Mouse (Mus musculus) heart, postnatal 4 days (tissue): Measurements from ENCODE around the gene Ada. TPM values are rescaled to one million over a fixed set of nuclear protein-coding genes. Genes with fewer than 3 reads are reported as not detected.

Experiments used
- DNase-seq: peaks from one replicate; pipeline ENCODE4 v3.0.0; 2021
- total RNA-seq, 2 experiments: library from RNA; stranded (reverse); gene quantifications; 2 replicates each; pipeline ENCODE4 v1.2.3; 2021

Gene Ada
- total RNA-seq, 2 experiments from 2014 or later, result 1.8 to 2.4 TPM

GRCm38 (mm10) chr2:163728300-163728699 is 21.7 kb downstream of the Ada start:
- DNase-seq, result no peak

- DNase-seq, result no peak
Measured at GRCm38 (mm10) chr2:163726766-163727393, 23.2 kb downstream of the Ada start.

- DNase-seq, result peak; percentile 72
Measured at GRCm38 (mm10) chr2:163722550-163722949, 27.5 kb downstream of the Ada start.

DNA sequence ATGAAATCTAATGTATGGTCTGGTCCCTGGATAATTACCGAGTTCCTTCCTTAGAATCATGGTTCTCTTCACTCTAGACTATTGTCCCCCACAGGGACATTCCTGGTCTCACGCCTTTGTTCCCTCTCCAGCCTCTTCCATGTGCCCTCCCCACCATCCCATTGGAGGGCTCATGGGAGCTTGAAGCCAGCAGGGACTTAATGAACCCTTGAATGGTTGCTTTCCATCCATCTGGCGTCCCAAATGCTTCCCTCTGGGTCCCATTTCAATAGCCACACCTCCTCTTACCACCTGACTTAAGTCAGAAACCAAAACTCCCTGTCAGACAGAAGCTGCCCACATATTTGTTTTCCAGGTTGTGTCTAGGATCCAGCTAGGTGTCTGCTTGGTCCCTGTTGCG is 30.4 kb downstream of the Ada start:
- no peak for DNase-seq

DNA sequence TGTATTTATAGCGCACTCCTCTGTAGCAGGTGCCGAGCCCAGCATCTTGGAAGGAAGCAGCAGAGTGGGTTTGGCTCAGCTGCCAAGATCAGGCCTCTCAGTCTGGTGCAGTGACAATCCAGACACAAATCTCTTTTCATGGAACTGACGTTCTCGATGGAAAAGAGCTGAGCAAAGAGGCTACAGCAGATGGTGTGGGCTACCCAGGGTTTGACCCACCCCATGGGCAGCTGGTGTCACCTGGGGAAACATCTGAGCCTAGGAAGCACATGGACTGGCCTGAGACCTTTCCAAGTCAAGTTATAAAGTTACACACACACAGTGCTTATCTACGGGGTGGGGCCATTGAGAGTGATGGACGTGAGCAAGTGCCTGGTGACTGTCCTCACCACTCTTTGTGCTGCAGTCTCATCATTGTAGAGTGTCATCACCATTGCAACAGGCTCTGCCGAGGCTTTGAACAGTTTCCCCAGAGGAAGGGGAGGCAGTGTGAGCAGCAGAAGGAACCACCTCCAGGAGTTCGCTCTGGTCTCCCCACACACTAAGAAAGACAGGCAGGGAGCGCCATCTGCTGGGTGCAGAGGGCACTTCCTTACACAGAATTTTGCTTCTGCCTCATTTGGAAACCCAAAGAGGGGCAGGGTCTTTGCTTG is 31.0 kb downstream of the Ada start:
- peak; percentile 89 for DNase-seq

- no peak for DNase-seq
Measured at GRCm38 (mm10) chr2:163718526-163718925, 31.5 kb downstream of the Ada start.

- no peak for DNase-seq
Measured at GRCm38 (mm10) chr2:163716853-163717252, 33.2 kb downstream of the Ada start.

DNA sequence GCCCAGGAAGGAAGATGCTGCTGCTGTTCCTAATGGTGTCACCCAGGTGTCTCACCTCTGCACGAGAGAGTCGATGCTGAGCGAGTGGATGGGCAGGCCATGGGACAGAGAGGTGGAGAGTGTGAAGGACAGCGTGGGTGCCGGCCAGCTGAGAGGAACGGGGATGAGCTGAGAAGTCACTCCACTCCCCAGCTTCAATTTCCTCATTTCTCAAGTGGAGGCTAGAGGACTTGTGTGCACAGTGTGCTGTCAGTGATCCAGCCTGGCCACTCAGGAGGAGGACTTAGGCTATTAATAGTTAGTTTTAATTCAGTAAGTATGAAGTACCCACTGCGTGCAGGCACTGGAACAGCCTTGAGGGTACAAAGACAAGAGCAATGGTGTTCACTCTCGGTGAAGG is 33.6 kb downstream of the Ada start:
- DNase-seq, result no peak

DNA sequence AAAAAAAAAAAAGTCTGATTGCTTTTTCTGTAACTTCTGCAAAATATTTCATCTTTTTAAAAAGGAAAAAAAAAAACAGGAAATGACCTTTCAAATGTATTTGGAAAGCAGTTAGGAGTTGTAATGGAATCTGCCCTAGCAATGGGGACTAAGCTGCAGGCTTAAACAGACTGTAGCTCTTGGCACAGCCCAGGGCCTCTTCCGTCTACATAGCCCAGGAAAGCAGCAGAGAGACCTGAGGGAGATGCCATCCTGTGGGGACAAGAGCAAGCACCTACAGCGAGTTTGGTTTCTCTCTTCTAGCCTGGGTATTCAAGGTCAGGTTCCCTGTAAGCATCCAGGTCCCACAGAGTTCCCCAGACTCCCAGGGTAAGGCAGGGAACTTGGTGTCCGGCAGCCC is 36.7 kb downstream of the Ada start:
- DNase-seq, result no peak

DNA sequence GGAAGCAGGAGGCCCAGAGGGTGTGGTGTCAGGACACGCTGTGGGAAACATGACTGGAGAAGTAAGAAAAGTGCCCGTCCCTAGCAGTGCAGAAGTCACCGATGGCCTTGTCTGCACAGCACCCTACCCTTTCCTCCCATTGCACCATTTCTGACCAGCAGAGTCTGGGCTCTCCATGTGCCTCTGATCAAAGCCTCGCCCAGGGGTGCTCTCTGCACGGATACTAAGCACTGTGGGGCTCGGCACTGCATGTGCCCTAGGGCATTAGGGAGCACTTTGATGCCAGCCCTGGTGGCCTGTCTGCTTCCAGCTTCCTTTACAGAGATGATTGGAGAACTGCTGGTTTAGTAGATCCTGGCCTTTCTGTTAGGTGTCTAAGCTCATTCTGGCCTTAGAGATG is 37.2 kb downstream of the Ada start:
- DNase-seq, result no peak

GRCm38 (mm10) chr2:163712473-163712872 is 37.6 kb downstream of the Ada start:
- no peak for DNase-seq

- DNase-seq, result no peak
Measured at GRCm38 (mm10) chr2:163711368-163711868, 38.6 kb downstream of the Ada start.

DNA sequence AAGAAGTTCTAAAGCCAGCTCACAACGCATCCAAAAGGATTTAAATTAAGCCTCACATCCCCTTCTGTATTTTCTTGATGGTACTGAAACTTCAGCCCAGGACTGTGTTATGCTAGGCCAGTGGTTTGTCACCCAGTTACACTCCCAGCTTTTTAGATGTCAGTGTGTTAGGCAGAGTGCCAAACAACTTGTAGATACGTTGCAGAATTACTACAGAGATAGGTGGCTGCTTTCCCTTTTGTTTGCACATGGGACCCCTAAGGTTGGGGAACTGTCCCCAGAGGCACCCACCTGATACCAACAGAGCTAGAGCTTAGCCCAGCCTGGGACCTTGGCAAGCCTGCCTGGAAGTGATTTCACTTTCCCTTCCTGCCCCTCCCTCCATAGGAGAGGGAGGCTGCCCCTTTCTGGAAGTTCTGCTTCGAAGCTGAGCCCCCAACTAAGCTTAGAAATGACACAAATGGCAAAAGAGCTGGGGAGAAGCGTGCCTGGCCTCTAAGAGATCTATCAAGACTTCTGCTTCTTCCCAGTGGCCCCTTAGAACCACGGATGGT is 39.4 kb downstream of the Ada start:
- DNase-seq, result peak; percentile 53

DNA sequence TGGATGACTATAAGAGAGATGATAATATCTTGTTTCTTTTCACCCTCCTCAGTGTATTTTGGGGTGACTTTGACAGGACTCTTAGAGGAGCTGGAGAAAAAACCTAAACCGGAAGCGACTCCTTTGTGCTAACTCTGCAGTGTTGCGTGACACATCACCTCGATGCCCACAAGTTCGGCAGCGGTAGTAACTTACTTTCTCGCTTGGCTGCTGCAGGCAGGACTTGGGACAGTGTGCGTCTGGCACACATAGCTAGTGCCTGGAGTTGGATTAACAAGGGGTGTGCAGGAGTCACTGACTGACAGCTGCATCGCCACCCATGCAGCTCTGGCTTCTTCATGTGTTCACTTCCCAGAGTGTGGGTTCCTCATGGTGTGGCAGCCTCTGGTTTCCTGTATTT is 40.0 kb downstream of the Ada start:
- no peak for DNase-seq

GRCm38 (mm10) chr2:163708763-163709250 is 41.2 kb downstream of the Ada start:
- no peak for DNase-seq

DNA sequence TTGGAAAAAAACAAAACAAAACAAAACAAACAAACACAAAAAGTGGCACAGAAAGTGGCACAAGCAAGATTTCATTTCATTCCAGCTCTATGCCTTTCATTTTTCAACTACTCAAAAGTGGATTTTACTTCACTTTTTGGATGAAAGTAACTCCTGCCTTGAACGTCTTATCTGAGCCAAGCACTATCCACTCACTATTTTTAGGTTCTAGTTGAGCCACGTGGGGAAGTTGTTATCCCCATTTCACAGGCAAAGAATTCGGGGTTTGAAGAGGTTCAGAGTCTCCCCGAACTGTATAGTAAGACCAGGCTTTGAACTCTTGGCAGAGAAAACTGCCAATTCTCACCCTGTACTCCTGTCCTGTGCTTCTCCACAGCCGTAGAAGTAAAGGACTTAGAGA is 41.7 kb downstream of the Ada start:
- DNase-seq, result no peak

- no peak for DNase-seq
Measured at GRCm38 (mm10) chr2:163703599-163704260, 46.3 kb downstream of the Ada start.

DNA sequence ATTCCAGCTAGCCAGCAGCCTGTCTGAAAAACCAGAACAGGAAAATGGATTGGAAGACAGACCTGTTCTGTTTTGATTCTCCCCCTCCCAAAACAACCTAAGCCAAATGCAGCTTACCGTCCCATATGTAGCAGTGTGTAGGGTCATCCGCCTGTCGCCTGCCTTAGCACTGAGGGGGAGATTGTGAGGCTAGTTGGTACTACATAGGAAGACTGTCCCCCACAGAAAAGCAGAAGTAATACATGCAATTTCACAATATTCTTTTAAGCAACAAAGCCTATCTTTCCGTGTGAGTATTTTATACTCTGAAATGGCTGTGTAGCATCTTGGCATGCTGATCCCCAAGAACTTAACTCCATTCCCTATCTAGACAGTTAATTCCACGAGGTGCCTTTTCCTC is 47.1 kb downstream of the Ada start:
- DNase-seq, result no peak

DNA sequence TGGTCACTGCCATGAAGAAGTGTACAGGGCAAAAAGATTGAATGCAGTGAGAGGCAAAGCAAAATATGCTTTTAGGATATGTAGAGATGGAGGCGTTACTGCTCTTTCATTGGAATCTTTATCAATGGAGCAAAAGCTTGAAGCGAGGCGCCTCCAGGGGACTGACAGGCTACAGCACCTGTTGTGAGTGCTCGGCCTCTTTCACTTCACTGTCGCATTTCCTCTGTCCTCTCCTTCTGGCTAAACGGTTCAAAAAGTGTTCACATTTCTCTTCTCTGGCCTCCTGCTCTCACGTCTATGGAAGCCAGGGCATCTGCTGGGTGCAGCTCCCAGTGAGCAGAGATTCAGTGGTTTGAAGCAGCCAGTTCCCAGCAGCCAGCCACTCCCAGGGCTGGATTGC is 47.6 kb downstream of the Ada start:
- DNase-seq, result no peak

- DNase-seq, result no peak
Measured at GRCm38 (mm10) chr2:163699078-163699780, 50.8 kb downstream of the Ada start.

DNA sequence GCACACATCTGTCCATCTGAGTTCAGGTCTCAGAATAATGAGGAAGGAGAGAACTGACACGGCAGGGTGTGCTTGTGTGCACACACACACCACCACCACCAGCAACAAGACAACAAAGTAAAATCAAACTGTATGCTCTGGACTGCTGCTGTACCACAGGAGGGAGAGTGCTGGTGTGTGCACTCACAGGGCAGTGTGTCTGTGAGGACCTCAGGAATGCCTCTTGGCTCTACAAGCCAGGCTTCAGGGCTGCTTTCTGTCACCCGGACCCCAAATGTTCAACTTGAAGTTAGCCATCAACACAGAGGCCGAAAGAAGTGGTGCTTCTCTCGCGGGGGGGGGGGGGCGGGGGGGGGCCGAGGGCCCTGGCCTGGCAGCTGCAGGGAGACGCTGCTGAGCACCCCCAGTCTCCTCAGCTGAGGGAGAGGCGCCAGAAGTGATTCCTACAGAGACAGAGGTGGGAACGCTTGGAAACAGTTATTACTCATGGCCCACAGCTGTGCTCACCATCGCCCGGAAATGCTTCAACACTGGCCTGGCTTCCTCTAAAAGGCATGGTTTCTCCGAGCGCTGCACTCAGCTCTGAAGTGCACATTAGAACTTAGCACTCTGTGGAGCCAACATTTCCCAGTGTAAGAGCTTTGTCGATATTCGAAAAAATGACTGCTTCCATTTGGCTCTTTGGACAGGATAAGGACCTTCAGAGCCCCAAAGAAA is 52.1 kb downstream of the Ada start:
- DNase-seq, result peak; percentile 54

DNA sequence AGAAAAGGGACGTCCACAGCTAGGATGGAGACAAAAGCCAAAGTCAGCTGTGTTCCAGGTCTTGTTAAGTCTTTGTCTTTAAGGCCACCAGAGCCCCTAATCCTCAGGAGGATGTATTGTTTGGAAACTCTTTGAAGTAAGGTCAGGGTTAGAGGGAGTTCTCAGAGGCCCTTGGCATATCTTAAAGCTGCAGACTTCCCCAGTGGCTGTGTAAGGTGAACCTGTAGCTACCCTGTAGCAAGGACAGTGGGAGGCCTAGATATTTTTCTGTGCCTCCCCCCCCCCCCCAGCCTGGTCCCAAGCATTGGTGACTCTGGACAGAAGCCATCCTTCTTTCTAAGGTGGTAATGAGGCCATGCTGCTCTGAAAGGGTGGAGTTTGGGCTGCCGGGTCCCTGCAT is 53.3 kb downstream of the Ada start:
- DNase-seq, result no peak
